Mouse (Mus musculus): ENCODE measurements around the gene Ins1. TPM values are rescaled to one million over a fixed set of nuclear protein-coding genes. Genes with fewer than 3 reads are reported as not detected.

Ins1 gene
- polyA plus RNA-seq (2014; fragmentation: Nextera tagmentation; extraction: Ambion mirVana) = 0.32 and 1.5 TPM in 2 replicates

DNA sequence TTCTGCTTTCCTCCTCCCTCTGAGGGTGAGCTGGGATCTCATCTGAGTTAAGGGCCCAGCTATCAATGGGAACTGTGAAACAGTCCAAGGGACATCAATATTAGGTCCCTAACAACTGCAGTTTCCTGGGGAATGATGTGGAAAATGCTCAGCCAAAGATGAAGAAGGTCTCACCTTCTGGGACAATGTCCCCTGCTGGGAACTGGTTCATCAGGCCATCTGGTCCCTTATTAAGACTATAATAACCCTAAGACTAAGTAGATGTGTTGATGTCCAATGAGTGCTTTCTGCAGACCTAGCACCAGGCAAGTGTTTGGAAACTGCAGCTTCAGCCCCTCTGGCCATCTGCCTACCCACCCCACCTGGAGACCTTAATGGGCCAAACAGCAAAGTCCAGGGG is at the start of gene Ins1:
Ins1 (plus strand) TSS at position 301 of the 400 bp plus-strand sequence.
- Histone ChIP-seq H3K9me3 (ENCODE audit: control insufficient read depth, low read depth, low read length) (no peaks in the 10 kb centered on the region), H3K27ac (ENCODE audit: low read length) (no peak within 1 kb of the TSS), H3K9ac (replicated peaks; ENCODE audit: low read depth, low read length) (no peak within 1 kb of the TSS), H3K4me3 (ENCODE audit: low read depth, low read length) (no peak within 1 kb of the TSS), H3K36me3 (ENCODE audit: control insufficient read depth, insufficient read depth, low read length) (no peaks in the 10 kb centered on the region), H3K27me3 (ENCODE audit: control insufficient read depth, insufficient read depth, low read length) (no peaks in the 10 kb centered on the region), H3K4me2 (replicated peaks; ENCODE audit: low read depth, low read length) (no peak within 1 kb of the TSS), H3K4me1 (ENCODE audit: control insufficient read depth, insufficient read depth, low read length) (no peaks in the 10 kb centered on the region)
- ATAC-seq (ENCODE audit: insufficient number of reproducible peaks, insufficient read depth, low FRiP score, low read depth) = no peak

Measured in stomach, embryonic 14.5 days (tissue).